8 mouse cellular contexts compared by ENCODE assay signal in genomic region chr6:86403728-86404099, GRCm38 (mm10). TPM values are rescaled to one million over a fixed set of nuclear protein-coding genes. Genes with fewer than 3 reads are reported as not detected.
DNase-seq lines count a peak whose midpoint lies in the region; ATAC-seq and TF ChIP-seq lines count a peak whose summit lies in the region.

No protein-coding gene starts in this region.

- TF ChIP-seq CTCF in MEL (IDR thresholded peaks at IDR 0.05 in 2 of 3, conservative IDR thresholded peaks at IDR 0.05 in 1 of 3; ENCODE audit: control insufficient read depth in 1 of 3, insufficient read depth in 1 of 3, low read depth in 2 of 3, low read length in 3 of 3, poor library complexity in 1 of 3, severe bottlenecking in 1 of 3): no peak
- TF ChIP-seq CTCF in lung, postnatal 0 days (IDR thresholded peaks at IDR 0.05): peak; percentile 18; the same call in 1 of the 2 replicates

- H3K4me3 ChIP-seq in MEL (ENCODE audit: control insufficient read depth in 1 of 2, insufficient read depth in 1 of 2, low read depth in 2 of 2, low read length in 2 of 2): peak overlapping the region; percentile 60 to 69
- peak overlapping the region; percentile 85 for H3K4me3 ChIP-seq in forebrain, embryonic 12.5 days (replicated peaks)
- peak overlapping the region; percentile 91 for H3K4me3 ChIP-seq in hindbrain, embryonic 10.5 days
- peak overlapping the region; percentile 85 for H3K4me3 ChIP-seq in lung, postnatal 0 days (ENCODE audit: low read depth, low read length)

- H3K4me1 ChIP-seq in MEL (ENCODE audit: control insufficient read depth in 1 of 2, insufficient read depth in 2 of 2, low read length in 2 of 2): peaks cover 0 to 8% of the 10 kb centered on the region in 2 experiments; a peak in 3 of 4 replicates
- H3K4me1 ChIP-seq in forebrain, embryonic 12.5 days: peaks cover 16% of the 10 kb centered on the region
- peaks cover 23% of the 10 kb centered on the region for H3K4me1 ChIP-seq in hindbrain, embryonic 10.5 days (replicated peaks)
- no peaks in the 10 kb centered on the region for H3K4me1 ChIP-seq in lung, postnatal 0 days (ENCODE audit: insufficient read depth, low read depth, low read length)

- peak; percentile 71 for ATAC-seq in forebrain, embryonic 12.5 days (ENCODE audit: low FRiP score)
- ATAC-seq in lung, postnatal 0 days: peak; percentile 66

- H3K27ac ChIP-seq in MEL (ENCODE audit: control insufficient read depth, low read depth, low read length): peak overlapping the region; percentile 9; the same call in 1 of the 2 replicates
- peak overlapping the region; percentile 100 for H3K27ac ChIP-seq in forebrain, embryonic 12.5 days
- H3K27ac ChIP-seq in hindbrain, embryonic 10.5 days: peak overlapping the region; percentile 100
- H3K27ac ChIP-seq in lung, postnatal 0 days (ENCODE audit: low read length): peak overlapping the region; percentile 99; the same call in 1 of the 2 replicates

- H3K9ac ChIP-seq in MEL (ENCODE audit: control insufficient read depth, low read depth, low read length, poor library complexity, severe bottlenecking): peak overlapping the region; percentile 67
- H3K9ac ChIP-seq in forebrain, embryonic 12.5 days: peak overlapping the region; percentile 98
- peak overlapping the region; percentile 94; the same call in 1 of the 2 replicates for H3K9ac ChIP-seq in lung, postnatal 0 days (replicated peaks; ENCODE audit: low read depth)

- peaks cover 0 to 20% of the 10 kb centered on the region in 2 experiments; a peak in 3 of 4 replicates for H3K36me3 ChIP-seq in MEL (ENCODE audit: control insufficient read depth in 1 of 2, insufficient read depth in 2 of 2, low read length in 2 of 2)
- H3K36me3 ChIP-seq in forebrain, embryonic 12.5 days (replicated peaks): peaks cover 9% of the 10 kb centered on the region
- H3K36me3 ChIP-seq in hindbrain, embryonic 10.5 days: peaks cover 24% of the 10 kb centered on the region
- H3K36me3 ChIP-seq in lung, postnatal 0 days (ENCODE audit: insufficient read depth, low read length): no peaks in the 10 kb centered on the region

- no peaks in the 10 kb centered on the region for H3K27me3 ChIP-seq in MEL (ENCODE audit: control insufficient read depth in 1 of 2, insufficient read depth in 2 of 2, low read length in 2 of 2)
- no peaks in the 10 kb centered on the region for H3K27me3 ChIP-seq in forebrain, embryonic 12.5 days
- H3K27me3 ChIP-seq in hindbrain, embryonic 10.5 days (ENCODE audit: insufficient read depth, poor library complexity, severe bottlenecking): peaks cover 2% of the 10 kb centered on the region; the same call in 1 of the 2 replicates
- H3K27me3 ChIP-seq in lung, postnatal 0 days (replicated peaks; ENCODE audit: insufficient read depth, low read length): no peaks in the 10 kb centered on the region

- no peak for TF ChIP-seq POLR2A in MEL (IDR thresholded peaks at IDR 0.05; ENCODE audit: control insufficient read depth in 1 of 2, insufficient read depth in 1 of 2, low read depth in 1 of 2, low read length in 2 of 2, poor library complexity in 1 of 2)

- under 1% methylated on average over 15 of the region's 15 CpGs for WGBS in forebrain, embryonic 12.5 days
- 1% methylated on average over 15 of the region's 15 CpGs for WGBS in hindbrain, embryonic 10.5 days
- 1% methylated on average over 15 of the region's 15 CpGs for WGBS in lung, postnatal 0 days

- TF ChIP-seq EP300 in MEL (IDR thresholded peaks at IDR 0.05; ENCODE audit: low read depth in 1 of 2, low read length in 2 of 2): no peak
- TF ChIP-seq EP300 in lung, postnatal 0 days (IDR thresholded peaks at IDR 0.05): no peak

- no peak for TF ChIP-seq RAD21 in MEL (IDR thresholded peaks at IDR 0.05; ENCODE audit: low read depth, low read length)

- no peaks in the 10 kb centered on the region for H3K9me3 ChIP-seq in MEL (replicated peaks; ENCODE audit: insufficient read depth, low read length)
- no peaks in the 10 kb centered on the region for H3K9me3 ChIP-seq in forebrain, embryonic 12.5 days
- no peaks in the 10 kb centered on the region for H3K9me3 ChIP-seq in hindbrain, embryonic 10.5 days
- H3K9me3 ChIP-seq in lung, postnatal 0 days (ENCODE audit: low read length): no peaks in the 10 kb centered on the region

- peaks cover 25% of the 10 kb centered on the region for H3K79me2 ChIP-seq in MEL (ENCODE audit: control insufficient read depth, insufficient read depth, low read length, poor library complexity)

- DNase-seq in MEL (ENCODE audit: low read depth, low spot score): peak; percentile 88
- DNase-seq in c-Kit-positive CD71-negative TER-119-negative erythroid progenitor cells, embryonic 14.5 days (ENCODE audit: low read depth): peak; percentile 80
- DNase-seq in hindbrain, embryonic 10.5 days (ENCODE audit: low spot score): peak; percentile 90
- DNase-seq in layer of hippocampus, postnatal 10 days (ENCODE audit: low spot score in 2 of 2): peak; percentile 92
- DNase-seq in lung, postnatal 0 days (ENCODE audit: low spot score): no peak
- DNase-seq in retina, postnatal 7 days (ENCODE audit: low read depth, low spot score): peak; percentile 79
- no peak for DNase-seq in Muller cell, postnatal 12 days (ENCODE audit: inconsistent ontology term)

- peak overlapping the region; percentile 72 for H3K4me2 ChIP-seq in forebrain, embryonic 12.5 days
- H3K4me2 ChIP-seq in lung, postnatal 0 days (replicated peaks; ENCODE audit: low read depth, low read length): peak overlapping the region; percentile 59

TF ChIP-seq in MEL, 35 proteins besides CTCF, POLR2A, EP300 and RAD21:
- peak; percentile 99 for TF ChIP-seq MAFK (IDR thresholded peaks at IDR 0.05; ENCODE audit: borderline replicate concordance, low read depth, low read length)
- no peak for TF ChIP-seq NRF1 (IDR thresholded peaks at IDR 0.05; ENCODE audit: insufficient read depth, low read depth, low read length, poor library complexity, severe bottlenecking)
- 0 out of 2 replicates have a peak, but pooled peaks have one; percentile 59 for TF ChIP-seq ELF1 (IDR thresholded peaks at IDR 0.05; ENCODE audit: low read depth, low read length)
- no peak for TF ChIP-seq BHLHE40 (IDR thresholded peaks at IDR 0.05; ENCODE audit: borderline replicate concordance, low read depth, low read length)
- peak; percentile 100 for TF ChIP-seq TBP (IDR thresholded peaks at IDR 0.05; ENCODE audit: low read depth, low read length)

RNA-seq across cellular contexts. Expression of gene Tia1, which starts 0.3 kb away (rescaled TPM):
- 20.5 and 21.5 TPM in 2 replicates for total RNA-seq in MEL (2012; rRNA removed)
- 10 to 100 TPM in 1 of 2 experiments, not detected in 1; 25.3 TPM for polyA plus RNA-seq in MEL (2012; ENCODE audit: insufficient read depth in 1 of 2, insufficient read length in 2 of 2, low read depth in 1 of 2, low replicate concordance in 2 of 2, missing spikeins in 1 of 2)
- 337 and 341 TPM in 2 replicates for polyA plus RNA-seq in forebrain, embryonic 12.5 days (2016; fragmentation: Nextera tagmentation; extraction: Ambion mirVana)
- polyA plus RNA-seq in hindbrain, embryonic 10.5 days (2016; fragmentation: Nextera tagmentation; extraction: Ambion mirVana): 209 and 212 TPM in 2 replicates
- total RNA-seq in layer of hippocampus, postnatal 10 days (2021): 100 to 1,000 TPM; 148 to 168 TPM
- polyA plus RNA-seq in lung, postnatal 0 days (2015; fragmentation: Nextera tagmentation; extraction: Ambion mirVana): 59.1 and 66.3 TPM in 2 replicates

RNA-seq across cellular contexts. Expression of gene Pcyox1, which starts 6.8 kb away (rescaled TPM):
- total RNA-seq in MEL (2012; rRNA removed): 16.0 and 18.3 TPM in 2 replicates
- 10 to 100 TPM in 1 of 2 experiments, not detected in 1; 28.1 TPM for polyA plus RNA-seq in MEL (2012; ENCODE audit: insufficient read depth in 1 of 2, insufficient read length in 2 of 2, low read depth in 1 of 2, low replicate concordance in 2 of 2, missing spikeins in 1 of 2)
- polyA plus RNA-seq in forebrain, embryonic 12.5 days (2016; fragmentation: Nextera tagmentation; extraction: Ambion mirVana): 99.8 and 106 TPM in 2 replicates
- 87.1 and 99.4 TPM in 2 replicates for polyA plus RNA-seq in hindbrain, embryonic 10.5 days (2016; fragmentation: Nextera tagmentation; extraction: Ambion mirVana)
- 100 to 1,000 TPM; 119 to 133 TPM for total RNA-seq in layer of hippocampus, postnatal 10 days (2021)
- 54.2 and 58.6 TPM in 2 replicates for polyA plus RNA-seq in lung, postnatal 0 days (2015; fragmentation: Nextera tagmentation; extraction: Ambion mirVana)

RNA-seq across cellular contexts. Expression of gene Gm44790, which starts 22.7 kb away (rescaled TPM):
- 0.77 and 0.88 TPM in 2 replicates for total RNA-seq in MEL (2012; rRNA removed)
- under 1 TPM in 1 of 2 experiments, not detected in 1; 0.29 TPM for polyA plus RNA-seq in MEL (2012; ENCODE audit: insufficient read depth in 1 of 2, insufficient read length in 2 of 2, low read depth in 1 of 2, low replicate concordance in 2 of 2, missing spikeins in 1 of 2)
- polyA plus RNA-seq in forebrain, embryonic 12.5 days (2016; fragmentation: Nextera tagmentation; extraction: Ambion mirVana): not detected in 2 replicates
- polyA plus RNA-seq in hindbrain, embryonic 10.5 days (2016; fragmentation: Nextera tagmentation; extraction: Ambion mirVana): 1.8 TPM in 1 of 2 replicates, not detected in the other
- total RNA-seq in layer of hippocampus, postnatal 10 days (2021): not detected
- not detected in 2 replicates for polyA plus RNA-seq in lung, postnatal 0 days (2015; fragmentation: Nextera tagmentation; extraction: Ambion mirVana)

RNA-seq across cellular contexts. Expression of gene Snrpg, which starts 32.6 kb away (rescaled TPM):
- total RNA-seq in MEL (2012; rRNA removed): 748 and 796 TPM in 2 replicates
- 1,000 to 10,000 TPM in 1 of 2 experiments, 100 to 1,000 TPM in 1; 761 to 1,339 TPM for polyA plus RNA-seq in MEL (2012; ENCODE audit: insufficient read depth in 1 of 2, insufficient read length in 2 of 2, low read depth in 1 of 2, low replicate concordance in 2 of 2, missing spikeins in 1 of 2)
- 641 and 720 TPM in 2 replicates for polyA plus RNA-seq in forebrain, embryonic 12.5 days (2016; fragmentation: Nextera tagmentation; extraction: Ambion mirVana)
- 782 and 875 TPM in 2 replicates for polyA plus RNA-seq in hindbrain, embryonic 10.5 days (2016; fragmentation: Nextera tagmentation; extraction: Ambion mirVana)
- 100 to 1,000 TPM in 1 of 2 experiments, 10 to 100 TPM in 1; 80.7 to 103 TPM for total RNA-seq in layer of hippocampus, postnatal 10 days (2021)
- polyA plus RNA-seq in lung, postnatal 0 days (2015; fragmentation: Nextera tagmentation; extraction: Ambion mirVana): 234 and 251 TPM in 2 replicates

RNA-seq across cellular contexts. Expression of gene C87436, which starts 34.5 kb away (rescaled TPM):
- total RNA-seq in MEL (2012; rRNA removed): 10.9 and 11.6 TPM in 2 replicates
- 10 to 100 TPM in 1 of 2 experiments, not detected in 1; 18.5 TPM for polyA plus RNA-seq in MEL (2012; ENCODE audit: insufficient read depth in 1 of 2, insufficient read length in 2 of 2, low read depth in 1 of 2, low replicate concordance in 2 of 2, missing spikeins in 1 of 2)
- polyA plus RNA-seq in forebrain, embryonic 12.5 days (2016; fragmentation: Nextera tagmentation; extraction: Ambion mirVana): 30.4 and 30.6 TPM in 2 replicates
- polyA plus RNA-seq in hindbrain, embryonic 10.5 days (2016; fragmentation: Nextera tagmentation; extraction: Ambion mirVana): 24.4 and 26.2 TPM in 2 replicates
- 10 to 100 TPM; 13.6 to 15.9 TPM for total RNA-seq in layer of hippocampus, postnatal 10 days (2021)
- 23.3 and 23.5 TPM in 2 replicates for polyA plus RNA-seq in lung, postnatal 0 days (2015; fragmentation: Nextera tagmentation; extraction: Ambion mirVana)

Comparison
In these comparisons a context has a peak if more than half of its experiments do, and no peak if none do; other contexts are left out.
1. DNase-seq: peak in MEL (single experiment), c-Kit-positive CD71-negative TER-119-negative erythroid progenitor cells, embryonic 14.5 days (single experiment), hindbrain, embryonic 10.5 days (single experiment), layer of hippocampus, postnatal 10 days (2 of 2) and retina, postnatal 7 days (single experiment); none in lung, postnatal 0 days (single experiment) and Muller cell, postnatal 12 days (single experiment).
2. H3K27ac ChIP-seq: peak in every context shown above with its lines; median percentile 100 in forebrain, embryonic 12.5 days; 100 in hindbrain, embryonic 10.5 days; 99 in lung, postnatal 0 days; 9 in MEL.
3. Peak in every context shown above with its lines, with median percentiles within 50 percentile points of each other: H3K4me3 ChIP-seq and H3K9ac ChIP-seq.